Mouse (Mus musculus): Measurements from ENCODE around the gene Mrgprd. TPM values are rescaled to one million over a fixed set of nuclear protein-coding genes. Genes with fewer than 3 reads are reported as not detected.

The Mrgprd gene
- polyA plus RNA-seq, 1 experiment from 2014 or later = 0.05 TPM

DNA sequence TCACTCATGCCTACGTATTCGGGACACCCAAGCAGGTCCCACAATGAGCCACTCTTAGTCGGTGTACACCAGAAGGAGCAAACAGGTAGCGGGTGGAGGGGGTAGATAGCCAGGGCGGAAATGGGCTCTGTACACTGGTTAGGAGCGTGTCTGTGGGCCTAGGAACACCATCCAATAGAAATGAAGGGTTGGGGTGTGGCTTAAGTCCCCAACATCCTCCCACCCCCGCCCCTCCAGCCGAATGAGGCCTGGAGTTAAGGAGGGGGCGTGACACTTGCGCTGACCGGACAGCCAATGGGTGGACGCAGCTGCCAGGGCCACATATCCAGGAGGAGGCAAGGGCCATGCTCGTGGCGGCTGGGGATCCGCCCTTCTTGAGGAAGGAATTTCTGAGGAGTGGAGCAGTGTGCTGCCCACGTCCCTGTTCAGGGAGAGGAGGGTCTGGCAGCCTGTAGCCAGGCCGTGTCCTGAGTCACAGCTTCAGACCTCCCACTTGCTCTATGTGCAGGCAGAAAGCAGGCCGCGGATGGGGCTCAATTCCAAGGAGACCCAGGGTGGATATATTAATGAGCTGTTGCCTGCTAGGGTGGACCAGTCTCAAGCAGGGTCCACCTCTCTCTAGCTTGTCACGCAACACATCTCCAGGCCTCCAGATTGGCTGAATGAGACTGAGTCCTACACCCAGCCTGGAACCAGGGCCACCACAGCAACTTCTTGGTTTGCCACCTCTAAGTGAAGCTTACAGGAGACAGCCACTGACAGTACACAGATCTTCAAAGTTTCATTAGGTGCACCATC is 11.9 kb upstream of the Mrgprd start:
- peak overlapping the region; percentile 4; the same call in 1 of the 2 replicates for H3K4me3 ChIP-seq (ENCODE audit: low read depth, low read length)
- peak; percentile 94 for ATAC-seq (ENCODE audit: insufficient read depth)
- peak overlapping the region; percentile 78 for H3K27ac ChIP-seq (ENCODE audit: low read depth)
- peak; percentile 89 for DNase-seq
- no peaks in the 10 kb centered on the region for H3K27me3 ChIP-seq (ENCODE audit: insufficient read depth, low read length)
- peaks cover 13% of the 10 kb centered on the region for H3K4me1 ChIP-seq (ENCODE audit: insufficient read depth)
- H3K9ac ChIP-seq = no peak overlapping the region; the same call in 1 of the 2 replicates
- TF ChIP-seq CTCF (IDR thresholded peaks at IDR 0.05; ENCODE audit: low read depth) = no peak
- peak overlapping the region; percentile 56 for H3K4me2 ChIP-seq
- H3K36me3 ChIP-seq (ENCODE audit: insufficient read depth) = no peaks in the 10 kb centered on the region
- no peaks in the 10 kb centered on the region for H3K9me3 ChIP-seq (ENCODE audit: low read depth, low read length)
- 4% methylated on average over 20 of the region's 20 CpGs for WGBS

GRCm38 (mm10) chr7:145304153-145304552 is 10.5 kb upstream of the Mrgprd start:
- DNase-seq (no peak), ATAC-seq (ENCODE audit: insufficient read depth) (no peak)
- Histone ChIP-seq H3K9me3 (ENCODE audit: low read depth, low read length) (no peaks in the 10 kb centered on the region), H3K36me3 (ENCODE audit: insufficient read depth) (no peaks in the 10 kb centered on the region), H3K9ac (no peak overlapping the region), H3K4me2 (no peak overlapping the region), H3K27ac (ENCODE audit: low read depth) (no peak overlapping the region), H3K4me3 (ENCODE audit: low read depth, low read length) (no peak overlapping the region), H3K27me3 (ENCODE audit: insufficient read depth, low read length) (no peaks in the 10 kb centered on the region), H3K4me1 (ENCODE audit: insufficient read depth) (peaks cover 9% of the 10 kb centered on the region)
- no peak for TF ChIP-seq CTCF (IDR thresholded peaks at IDR 0.05; ENCODE audit: low read depth)
- WGBS = 80% methylated on average over 2 of the region's 2 CpGs

GRCm38 (mm10) chr7:145307636-145308035 is 7.0 kb upstream of the Mrgprd start:
- 87% methylated on average over 10 of the region's 10 CpGs for WGBS
- H3K9ac ChIP-seq = no peak overlapping the region
- TF ChIP-seq CTCF (IDR thresholded peaks at IDR 0.05; ENCODE audit: low read depth) = no peak
- no peak overlapping the region for H3K4me2 ChIP-seq
- no peaks in the 10 kb centered on the region for H3K9me3 ChIP-seq (ENCODE audit: low read depth, low read length)
- no peak overlapping the region for H3K27ac ChIP-seq (ENCODE audit: low read depth)
- ATAC-seq (ENCODE audit: insufficient read depth) = no peak
- H3K4me1 ChIP-seq (ENCODE audit: insufficient read depth) = no peaks in the 10 kb centered on the region; the same call in 1 of the 2 replicates
- no peak for DNase-seq
- no peaks in the 10 kb centered on the region for H3K27me3 ChIP-seq (ENCODE audit: insufficient read depth, low read length)
- no peaks in the 10 kb centered on the region for H3K36me3 ChIP-seq (ENCODE audit: insufficient read depth)
- no peak overlapping the region for H3K4me3 ChIP-seq (ENCODE audit: low read depth, low read length)

DNA sequence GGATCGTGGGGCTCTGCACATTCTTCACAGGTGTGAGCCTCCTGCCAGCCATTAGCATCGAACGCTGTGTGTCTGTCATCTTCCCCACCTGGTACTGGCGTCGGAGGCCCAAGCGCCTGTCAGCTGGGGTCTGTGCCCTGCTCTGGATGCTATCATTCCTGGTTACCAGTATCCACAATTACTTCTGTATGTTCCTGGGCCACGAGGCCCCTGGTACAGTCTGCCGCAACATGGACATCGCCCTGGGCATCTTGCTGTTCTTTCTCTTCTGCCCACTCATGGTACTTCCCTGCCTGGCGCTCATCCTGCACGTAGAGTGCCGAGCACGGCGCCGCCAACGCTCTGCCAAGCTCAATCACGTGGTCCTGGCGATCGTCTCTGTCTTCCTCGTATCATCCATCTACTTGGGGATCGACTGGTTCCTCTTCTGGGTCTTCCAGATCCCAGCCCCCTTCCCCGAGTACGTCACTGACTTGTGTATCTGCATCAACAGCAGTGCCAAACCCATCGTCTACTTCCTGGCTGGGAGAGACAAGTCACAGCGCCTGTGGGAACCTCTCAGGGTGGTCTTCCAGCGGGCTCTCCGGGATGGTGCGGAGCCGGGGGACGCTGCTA is 6.5 kb upstream of the Mrgprd start:
- H3K27me3 ChIP-seq (ENCODE audit: insufficient read depth, low read length) = no peaks in the 10 kb centered on the region
- H3K4me1 ChIP-seq (ENCODE audit: insufficient read depth) = no peaks in the 10 kb centered on the region; the same call in 1 of the 2 replicates
- H3K9ac ChIP-seq = no peak overlapping the region
- no peak overlapping the region for H3K4me3 ChIP-seq (ENCODE audit: low read depth, low read length)
- TF ChIP-seq CTCF (IDR thresholded peaks at IDR 0.05; ENCODE audit: low read depth) = no peak
- no peak overlapping the region for H3K27ac ChIP-seq (ENCODE audit: low read depth)
- no peaks in the 10 kb centered on the region for H3K9me3 ChIP-seq (ENCODE audit: low read depth, low read length)
- WGBS = 60% methylated on average over 30 of the region's 30 CpGs
- DNase-seq (peak; percentile 10), ATAC-seq (ENCODE audit: insufficient read depth) (peak; percentile 26; the same call in 1 of the 2 replicates)
- H3K4me2 ChIP-seq = 0 out of 2 replicates have a peak overlapping the region, but pooled peaks have one; percentile 18
- no peaks in the 10 kb centered on the region for H3K36me3 ChIP-seq (ENCODE audit: insufficient read depth)

GRCm38 (mm10) chr7:145308866-145309265 is 5.8 kb upstream of the Mrgprd start:
- no peak overlapping the region for H3K4me3 ChIP-seq (ENCODE audit: low read depth, low read length)
- DNase-seq = no peak
- no peak overlapping the region for H3K27ac ChIP-seq (ENCODE audit: low read depth)
- TF ChIP-seq CTCF (IDR thresholded peaks at IDR 0.05; ENCODE audit: low read depth) = no peak
- H3K9me3 ChIP-seq (ENCODE audit: low read depth, low read length) = no peaks in the 10 kb centered on the region
- no peaks in the 10 kb centered on the region for H3K27me3 ChIP-seq (ENCODE audit: insufficient read depth, low read length)
- WGBS = 59% methylated on average over 4 of the region's 4 CpGs
- H3K4me2 ChIP-seq = no peak overlapping the region
- no peaks in the 10 kb centered on the region for H3K36me3 ChIP-seq (ENCODE audit: insufficient read depth)
- H3K9ac ChIP-seq = no peak overlapping the region
- H3K4me1 ChIP-seq (ENCODE audit: insufficient read depth) = no peaks in the 10 kb centered on the region
- no peak; the same call in 1 of the 2 replicates for ATAC-seq (ENCODE audit: insufficient read depth)

- Histone ChIP-seq H3K9ac (no peak overlapping the region), H3K36me3 (ENCODE audit: insufficient read depth) (no peaks in the 10 kb centered on the region), H3K9me3 (ENCODE audit: low read depth, low read length) (no peaks in the 10 kb centered on the region), H3K4me3 (ENCODE audit: low read depth, low read length) (no peak overlapping the region), H3K27ac (ENCODE audit: low read depth) (no peak overlapping the region), H3K27me3 (ENCODE audit: insufficient read depth, low read length) (no peaks in the 10 kb centered on the region), H3K4me2 (no peak overlapping the region), H3K4me1 (ENCODE audit: insufficient read depth) (no peaks in the 10 kb centered on the region)
- 69% methylated on average over 1 of the region's 1 CpGs for WGBS
- ATAC-seq (ENCODE audit: insufficient read depth) = no peak
- TF ChIP-seq CTCF (IDR thresholded peaks at IDR 0.05; ENCODE audit: low read depth) = no peak
- no peak for DNase-seq
Measured at GRCm38 (mm10) chr7:145309877-145310276, 4.8 kb upstream of the Mrgprd start.

DNA sequence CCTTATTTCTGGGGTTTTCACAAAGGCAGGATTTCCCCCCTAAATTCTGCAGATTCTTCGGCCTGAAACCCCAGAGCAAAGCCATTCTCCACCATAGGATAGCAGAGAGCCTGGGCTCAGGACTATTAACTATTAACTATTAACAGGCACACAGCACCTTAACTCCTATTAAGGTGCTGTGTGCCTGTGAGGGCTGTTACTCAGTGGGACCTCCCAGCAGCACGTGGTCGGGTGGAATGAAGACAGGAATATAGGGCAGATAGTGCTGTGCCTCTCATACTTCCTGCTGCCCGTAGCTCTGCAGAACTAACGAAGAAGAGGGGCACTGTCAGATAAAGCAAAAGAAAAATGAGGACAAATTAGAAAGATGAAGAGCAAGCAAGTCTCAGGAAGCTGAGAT is 4.1 kb upstream of the Mrgprd start:
- Histone ChIP-seq H3K9ac (no peak overlapping the region), H3K4me2 (no peak overlapping the region), H3K27me3 (ENCODE audit: insufficient read depth, low read length) (no peaks in the 10 kb centered on the region), H3K4me1 (ENCODE audit: insufficient read depth) (no peaks in the 10 kb centered on the region), H3K9me3 (ENCODE audit: low read depth, low read length) (no peaks in the 10 kb centered on the region), H3K4me3 (ENCODE audit: low read depth, low read length) (no peak overlapping the region), H3K27ac (ENCODE audit: low read depth) (no peak overlapping the region), H3K36me3 (ENCODE audit: insufficient read depth) (no peaks in the 10 kb centered on the region)
- DNase-seq (no peak), ATAC-seq (ENCODE audit: insufficient read depth) (no peak)
- TF ChIP-seq CTCF (IDR thresholded peaks at IDR 0.05; ENCODE audit: low read depth) = no peak
- WGBS = 54% methylated on average over 5 of the region's 5 CpGs
